Mouse (Mus musculus) liver, postnatal 0 days (tissue): ENCODE results near the gene Entr1. TPM values are rescaled to one million over a fixed set of nuclear protein-coding genes. Genes with fewer than 3 reads are reported as not detected.
A peak's percentile ranks its signal among the peaks of the same experiment; 100 is the strongest.

Experiments
- ATAC-seq: fragments of 200-750 bp; cut with Nextera tagmentation; 2 replicates; pipeline ENCODE4 v1.8.0; 2017; ENCODE audit warnings: mild to moderate bottlenecking, moderate library complexity
- DNase-seq: peaks from one replicate; pipeline ENCODE4 v3.0.0-alpha.2; 2016
- H3K27ac ChIP-seq: fragments of 300-500 bp; sonication (generic); 2 replicates; pipeline ENCODE4 v1.5.1; 2014; ENCODE audit warnings: antibody characterized with exemption, moderate library complexity, mild to moderate bottlenecking, low read depth
- H3K27me3 ChIP-seq: fragments of 300-500 bp; sonication (generic); 2 replicates; pipeline ENCODE4 v1.6.1; 2014; ENCODE audit warnings: low read length, control low read depth, mixed read lengths; ENCODE audit not compliant: insufficient read depth
- H3K36me3 ChIP-seq: fragments of 300-500 bp; sonication (generic); replicated peaks from 2 replicates; pipeline ENCODE4 v1.6.1; 2014; ENCODE audit warnings: mild to moderate bottlenecking, control low read depth, low read length, moderate library complexity, mixed read lengths; ENCODE audit not compliant: insufficient read depth
- H3K4me1 ChIP-seq: fragments of 300-500 bp; sonication (generic); 2 replicates; pipeline ENCODE4 v1.6.1; 2014; ENCODE audit warnings: antibody characterized with exemption, mild to moderate bottlenecking, control low read depth; ENCODE audit not compliant: insufficient read depth
- H3K4me2 ChIP-seq: fragments of 300-500 bp; sonication (generic); 2 replicates; pipeline ENCODE4 v1.6.1; 2014; ENCODE audit warnings: low read depth, mild to moderate bottlenecking, low read length, moderate library complexity, mixed read lengths
- H3K4me3 ChIP-seq: fragments of 300-500 bp; sonication (generic); 2 replicates; pipeline ENCODE4 v1.5.1; 2014; ENCODE audit warnings: low read depth, low read length
- H3K9ac ChIP-seq: fragments of 300-500 bp; sonication (generic); replicated peaks from 2 replicates; pipeline ENCODE4 v1.6.1; 2014; ENCODE audit warnings: mild to moderate bottlenecking, moderate library complexity
- H3K9me3 ChIP-seq: fragments of 300-500 bp; sonication (generic); 2 replicates; pipeline ENCODE4 v1.6.1; 2016; ENCODE audit warnings: mild to moderate bottlenecking, control low read depth, low read length, mixed read lengths
- CTCF ChIP-seq: sonication (generic); IDR thresholded peaks from 2 replicates; pipeline ENCODE4 v1.5.1; 2016; ENCODE audit warnings: antibody characterized with exemption, low read depth
- EP300 ChIP-seq: IDR thresholded peaks from 2 replicates; pipeline ENCODE4 v1.6.1; 2016; ENCODE audit warnings: antibody characterized with exemption, low read depth, mild to moderate bottlenecking
- WGBS: fragments of 180-500 bp; shearing (Covaris S2); extraction: QIAGEN DNeasy Blood & Tissue Kit; methylation state at CpG from one replicate; pipeline ENCODE4 v1.1.7; 2014; ENCODE audit not compliant: insufficient replicate concordance; 5-methylcytosine and 5-hydroxymethylcytosine counted together
- polyA plus RNA-seq: library from polyadenylated mRNA; unstranded; fragments of >200 nt; fragmentation: Nextera tagmentation; extraction: Ambion mirVana; gene quantifications from 2 replicates; pipeline ENCODE4 v1.2.1, GENCODE M21; 2015

Entr1 gene
- polyA plus RNA-seq, 1 experiment from 2014 or later = 29.0 TPM

DNA sequence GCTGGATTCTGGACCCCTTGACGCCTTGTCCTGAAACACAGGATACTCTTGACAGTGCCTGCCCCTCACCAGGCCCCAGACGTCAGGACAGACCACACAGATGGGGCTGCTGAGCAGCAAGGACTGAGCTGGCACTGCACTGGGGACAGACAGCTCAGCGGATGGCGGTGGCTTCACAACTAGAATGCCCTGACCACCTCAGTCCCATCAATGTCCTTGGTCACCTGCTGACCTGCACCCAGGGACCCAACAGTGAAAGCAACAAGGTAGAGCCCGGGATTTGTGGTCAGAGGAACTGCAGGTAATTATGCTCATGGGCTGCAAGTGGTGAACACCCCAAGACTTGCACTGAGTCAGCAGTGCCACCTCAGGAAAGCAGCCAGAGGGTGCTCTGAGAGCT, 26.1 kb downstream of the Entr1 start:
- Histone ChIP-seq H3K9ac (no peak overlapping the region), H3K4me3 (no peak overlapping the region), H3K9me3 (no peaks in the 10 kb centered on the region), H3K27ac (no peak overlapping the region), H3K4me2 (no peak overlapping the region), H3K27me3 (no peaks in the 10 kb centered on the region), H3K4me1 (no peaks in the 10 kb centered on the region), H3K36me3 (peaks cover 19% of the 10 kb centered on the region)
- ATAC-seq = no peak
- no peak for TF ChIP-seq CTCF
- TF ChIP-seq EP300 = no peak
- no peak for DNase-seq
- WGBS = 78% methylated on average over 5 of the region's 5 CpGs

DNA sequence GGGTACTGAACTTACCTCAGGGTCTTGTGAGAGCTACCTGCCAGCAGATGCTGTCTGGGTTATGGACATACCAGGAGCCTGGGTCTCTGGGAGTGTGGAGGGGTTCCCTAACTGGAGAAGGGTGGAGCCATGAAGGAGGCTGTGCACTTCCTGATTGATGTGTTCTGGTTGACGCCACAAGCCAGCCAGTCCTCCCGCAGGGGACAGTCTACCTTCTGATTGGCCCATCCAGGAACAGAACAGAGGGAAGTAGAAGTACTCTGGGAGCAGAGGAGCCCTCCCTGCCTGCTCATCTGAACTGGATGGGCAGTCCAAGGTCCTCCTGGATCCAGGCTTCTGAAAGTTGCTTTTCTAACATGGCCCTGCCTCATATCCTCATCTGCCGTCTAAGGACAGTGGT, 28.3 kb downstream of the Entr1 start, which contains the start of gene Card9:
TSS of gene Card9 (minus strand) at position 147 of the 400 bp plus-strand sequence.
- WGBS = 16% methylated on average over 3 of the region's 3 CpGs
- peak within 1 kb of the TSS; percentile 59 for H3K4me2 ChIP-seq

DNA sequence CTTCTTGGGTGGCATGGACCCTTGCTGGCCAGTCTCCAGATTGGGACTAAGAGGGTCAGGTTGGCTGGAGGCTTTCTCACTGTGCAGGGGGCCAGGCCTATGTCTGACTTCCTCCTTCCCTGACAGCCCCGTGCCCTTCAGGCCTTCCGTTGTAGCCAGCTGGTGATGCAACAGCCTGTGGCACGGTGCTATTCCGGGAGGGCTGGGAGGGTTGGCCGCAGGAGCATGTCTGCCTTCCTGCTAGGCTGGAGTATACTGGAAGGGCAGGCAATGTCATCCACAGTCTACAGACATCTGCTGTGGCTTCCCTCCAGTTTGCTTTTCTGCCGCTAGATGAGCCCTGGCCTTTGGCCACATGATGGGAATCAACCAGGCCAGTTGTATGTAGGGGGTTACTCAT, 29.1 kb downstream of the Entr1 start:
- no peak overlapping the region for H3K9ac ChIP-seq

More for the DNA sequence above, 28.3 kb downstream of the Entr1 start, which contains the start of gene Card9:
- ATAC-seq (peak; percentile 43), DNase-seq (no peak)
- Histone ChIP-seq H3K9ac (no peak within 1 kb of the TSS), H3K4me1 (no peaks in the 10 kb centered on the region), H3K36me3 (peaks cover 3% of the 10 kb centered on the region), H3K9me3 (no peaks in the 10 kb centered on the region), H3K4me3 (peak within 1 kb of the TSS; percentile 33), H3K27ac (peak within 1 kb of the TSS; percentile 4), H3K27me3 (no peaks in the 10 kb centered on the region)
- TF ChIP-seq EP300 = no peak
- TF ChIP-seq CTCF = no peak

DNA sequence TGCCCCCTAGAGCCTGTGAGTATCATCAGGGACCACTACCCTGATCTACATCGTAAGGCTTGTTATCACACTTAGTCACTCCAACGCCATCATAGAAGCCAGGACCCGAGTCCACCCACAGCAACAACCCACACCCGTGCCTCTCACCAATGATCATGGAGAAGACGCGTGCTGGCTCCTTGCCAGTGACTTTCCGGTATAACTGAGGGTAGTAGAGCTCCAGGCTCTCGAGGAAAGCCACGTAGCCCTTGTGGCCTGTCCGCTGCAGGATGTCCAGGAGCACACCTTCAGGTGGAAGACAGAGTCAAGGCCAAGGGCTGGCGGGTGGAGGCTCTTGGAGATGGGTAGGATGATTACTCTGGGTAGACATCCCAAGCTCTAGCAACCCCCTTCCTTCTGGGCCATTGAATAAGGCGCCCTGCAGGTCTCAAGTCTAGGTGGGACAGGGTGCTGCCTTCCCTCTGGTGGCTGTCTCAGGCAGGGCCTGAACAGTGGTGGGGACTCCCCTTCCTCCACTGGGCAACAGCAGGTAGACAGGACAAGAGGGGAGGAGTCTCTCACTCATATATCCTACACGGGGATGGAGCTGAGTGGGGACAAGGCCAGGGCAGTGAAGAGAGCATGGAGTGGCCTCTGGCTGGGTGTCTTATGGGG, 30.3 kb downstream of the Entr1 start:
- no peak overlapping the region for H3K9ac ChIP-seq
- TF ChIP-seq CTCF (no peak), EP300 (no peak)
- H3K36me3 ChIP-seq = peaks cover 4% of the 10 kb centered on the region
- H3K9me3 ChIP-seq = no peaks in the 10 kb centered on the region
- WGBS = 78% methylated on average over 13 of the region's 13 CpGs
- no peak for ATAC-seq
- H3K4me1 ChIP-seq = no peaks in the 10 kb centered on the region
- no peak overlapping the region for H3K4me2 ChIP-seq
- H3K4me3 ChIP-seq = no peak overlapping the region
- no peak for DNase-seq
- H3K27ac ChIP-seq = no peak overlapping the region
- H3K27me3 ChIP-seq = no peaks in the 10 kb centered on the region

More for the DNA sequence above, 29.1 kb downstream of the Entr1 start:
- DNase-seq = peak; percentile 58
- peak overlapping the region; percentile 33 for H3K4me3 ChIP-seq
- ATAC-seq = peak; percentile 59
- WGBS = 20% methylated on average over 6 of the region's 6 CpGs
- H3K4me1 ChIP-seq = no peaks in the 10 kb centered on the region
- H3K27ac ChIP-seq = peak overlapping the region; percentile 4; the same call in 1 of the 2 replicates
- H3K4me2 ChIP-seq = peak overlapping the region; percentile 59
- H3K36me3 ChIP-seq = peaks cover 4% of the 10 kb centered on the region
- no peaks in the 10 kb centered on the region for H3K9me3 ChIP-seq
- H3K27me3 ChIP-seq = no peaks in the 10 kb centered on the region
- TF ChIP-seq EP300 = no peak
- TF ChIP-seq CTCF = no peak

DNA sequence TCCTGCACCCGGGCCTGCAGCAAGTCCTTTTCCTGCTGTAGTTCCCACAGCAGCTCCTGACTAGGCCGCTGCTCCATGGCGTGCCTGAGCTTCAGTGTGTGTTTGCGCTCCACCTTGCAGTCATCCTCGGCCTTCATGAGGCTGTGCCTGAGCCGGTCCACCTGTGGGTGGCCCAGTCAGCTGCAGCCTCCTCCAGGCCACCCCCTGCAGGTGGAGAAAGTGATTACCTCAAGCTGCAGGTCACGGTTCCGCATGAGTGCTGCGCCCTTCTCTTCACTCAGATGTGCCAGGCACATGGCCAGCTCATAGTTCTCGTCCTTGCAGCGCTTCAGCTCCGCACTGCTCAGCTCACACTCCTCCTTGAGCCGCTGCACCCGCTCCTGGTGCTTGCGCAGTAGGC, 31.6 kb downstream of the Entr1 start:
- no peak overlapping the region for H3K4me3 ChIP-seq
- no peak for ATAC-seq

DNA sequence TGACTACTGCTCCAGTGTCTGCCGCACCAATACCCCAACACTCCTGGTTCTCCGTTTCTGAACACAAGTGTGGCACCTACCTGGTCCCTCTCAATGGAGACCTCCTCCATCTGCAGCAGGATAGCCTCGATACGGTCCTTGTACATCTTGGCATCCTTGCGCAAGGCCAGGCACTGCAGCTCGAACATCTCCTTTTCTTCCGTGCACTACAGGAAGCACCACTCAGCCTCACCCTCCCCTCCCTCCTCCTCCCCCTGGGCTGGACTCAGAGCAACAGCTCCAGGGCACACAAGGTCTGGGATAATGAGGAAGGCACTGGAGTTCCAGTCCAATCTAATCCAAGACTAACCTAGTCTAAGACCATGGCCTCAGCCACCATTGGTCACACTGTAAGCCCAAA, 32.4 kb downstream of the Entr1 start:
- Histone ChIP-seq H3K27me3 (no peaks in the 10 kb centered on the region), H3K36me3 (peaks cover 4% of the 10 kb centered on the region), H3K4me3 (no peak overlapping the region), H3K27ac (no peak overlapping the region), H3K4me1 (peaks cover 7% of the 10 kb centered on the region), H3K9ac (no peak overlapping the region), H3K4me2 (no peak overlapping the region), H3K9me3 (no peaks in the 10 kb centered on the region)
- ATAC-seq = no peak
- DNase-seq = no peak
- no peak for TF ChIP-seq CTCF
- TF ChIP-seq EP300 = no peak
- WGBS = 59% methylated on average over 7 of the region's 7 CpGs

More for the DNA sequence above, 31.6 kb downstream of the Entr1 start:
- H3K36me3 ChIP-seq = peaks cover 4% of the 10 kb centered on the region
- H3K9me3 ChIP-seq = no peaks in the 10 kb centered on the region
- H3K4me2 ChIP-seq = no peak overlapping the region
- TF ChIP-seq EP300 (no peak), CTCF (peak; percentile 19; the same call in 1 of the 2 replicates)
- no peaks in the 10 kb centered on the region for H3K27me3 ChIP-seq
- peaks cover 3% of the 10 kb centered on the region for H3K4me1 ChIP-seq
- no peak overlapping the region for H3K27ac ChIP-seq
- WGBS = 75% methylated on average over 15 of the region's 15 CpGs
- DNase-seq = no peak
- H3K9ac ChIP-seq = no peak overlapping the region
